Mouse (Mus musculus) CH12.LX (cell line): Measurements from ENCODE around the gene March8.

Experiments
- BHLHE40 ChIP-seq: IDR thresholded peaks from 2 replicates; pipeline ENCODE4 v1.6.1; 2011; ENCODE audit warnings: mild to moderate bottlenecking, low read depth, low read length, improper control_type of control experiment
- CTCF ChIP-seq, 2 experiments: IDR thresholded peaks in 1 of 2; conservative IDR thresholded peaks in 1 of 2; 2 replicates each; pipeline ENCODE4 v1.5.1; 2011 to 2012; ENCODE audit warnings: low read depth in 2 of 2, low read length in 2 of 2, improper control_type of control experiment in 1 of 2, inconsistent platforms in 1 of 2, mild to moderate bottlenecking in 1 of 2, moderate library complexity in 1 of 2
- EP300 ChIP-seq: IDR thresholded peaks from 2 replicates; pipeline ENCODE4 v1.6.1; 2011; ENCODE audit warnings: low read length, improper control_type of control experiment
- ETS1 ChIP-seq: conservative IDR thresholded peaks from 2 replicates; pipeline ENCODE4 v1.6.1; 2012; ENCODE audit warnings: low read depth, mild to moderate bottlenecking, inconsistent platforms, low read length, improper control_type of control experiment, moderate library complexity
- IRF4 ChIP-seq: IDR thresholded peaks from 2 replicates; pipeline ENCODE4 v1.6.1; 2014; ENCODE audit warnings: low read depth, mild to moderate bottlenecking, inconsistent platforms, low read length, improper control_type of control experiment
- KAT2A ChIP-seq: IDR thresholded peaks from 2 replicates; pipeline ENCODE4 v1.6.1; 2012; ENCODE audit warnings: low read length, improper control_type of control experiment, inconsistent platforms; ENCODE audit not compliant: insufficient replicate concordance
- MEF2A ChIP-seq: IDR thresholded peaks from 2 replicates; pipeline ENCODE4 v1.6.1; 2014; ENCODE audit warnings: low read depth, mild to moderate bottlenecking, inconsistent platforms, low read length, improper control_type of control experiment, borderline replicate concordance
- MYC ChIP-seq: IDR thresholded peaks from 2 replicates; pipeline ENCODE4 v1.6.1; 2011; ENCODE audit warnings: low read depth, mild to moderate bottlenecking, improper control_type of control experiment, low read length
- NELFE ChIP-seq: IDR thresholded peaks from 2 replicates; pipeline ENCODE4 v1.6.1; 2011; ENCODE audit warnings: low read depth, low read length, improper control_type of control experiment
- POLR2A ChIP-seq: IDR thresholded peaks from 2 replicates; pipeline ENCODE4 v1.6.1; 2011; ENCODE audit warnings: low read depth, mild to moderate bottlenecking, improper control_type of control experiment, low read length
- SMC3 ChIP-seq: IDR thresholded peaks from 2 replicates; pipeline ENCODE4 v1.6.1; 2011; ENCODE audit warnings: low read depth, low read length, improper control_type of control experiment
- UBTF ChIP-seq: IDR thresholded peaks from 2 replicates; pipeline ENCODE4 v1.6.1; 2012; ENCODE audit warnings: low read depth, mild to moderate bottlenecking, inconsistent platforms, low read length, improper control_type of control experiment, moderate library complexity
- USF1 ChIP-seq: IDR thresholded peaks from 2 replicates; pipeline ENCODE4 v1.6.1; 2014; ENCODE audit warnings: low read depth, mild to moderate bottlenecking, inconsistent platforms, low read length, improper control_type of control experiment
- ZMIZ1 ChIP-seq: IDR thresholded peaks from 2 replicates; pipeline ENCODE4 v1.6.1; 2012; ENCODE audit warnings: low read depth, mild to moderate bottlenecking, inconsistent platforms, low read length, improper control_type of control experiment

GRCm38 (mm10) chr6:116359256-116359655 is 21.4 kb downstream of the March8 start:
- no peak for TF ChIP-seq CTCF (conservative IDR thresholded peaks at IDR 0.05 in 1 of 2, IDR thresholded peaks at IDR 0.05 in 1 of 2; ENCODE audit: low read depth in 2 of 2, low read length in 2 of 2)
- TF ChIP-seq MYC, result no peak
- TF ChIP-seq POLR2A, result no peak
- TF ChIP-seq USF1, result no peak
- no peak for TF ChIP-seq NELFE
- no peak for TF ChIP-seq EP300
- no peak for TF ChIP-seq UBTF
- TF ChIP-seq MEF2A, result no peak
- TF ChIP-seq KAT2A, result no peak
- TF ChIP-seq ZMIZ1, result no peak
- TF ChIP-seq ETS1, result no peak
- TF ChIP-seq SMC3, result no peak
- no peak for TF ChIP-seq BHLHE40
- no peak for TF ChIP-seq IRF4
